Mouse (Mus musculus): ENCODE measurements around the gene Sirpa. TPM values are rescaled to one million over a fixed set of nuclear protein-coding genes. Genes with fewer than 3 reads are reported as not detected.

Sirpa gene
- polyA plus RNA-seq, 1 experiment from 2014 or later, result 13.2 TPM

DNA sequence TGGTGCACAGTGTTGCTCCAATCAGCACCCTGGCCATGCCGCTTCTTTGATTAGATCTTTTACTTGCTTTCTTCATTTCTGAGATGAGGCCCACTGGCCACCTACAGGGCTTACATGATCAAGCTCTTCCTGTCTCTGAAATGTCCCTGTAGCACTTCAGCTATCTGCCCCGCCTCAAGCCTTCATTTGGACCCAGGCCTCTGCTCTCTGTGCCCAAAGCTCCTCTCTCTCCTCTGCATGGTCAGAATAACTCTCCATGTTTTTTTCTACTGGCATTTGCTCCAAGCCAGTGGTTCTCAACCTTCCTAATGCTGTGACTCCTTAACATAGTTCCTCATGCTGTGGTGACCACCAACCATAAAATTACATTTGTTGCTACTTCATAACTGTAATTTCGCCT is 87.6 kb downstream of the Sirpa start:
- ATAC-seq (ENCODE audit: low FRiP score, low TSS enrichment) (no peak), DNase-seq (ENCODE audit: low spot score) (no peak)
- H3K4me2 ChIP-seq (replicated peaks; ENCODE audit: low read depth), result no peak overlapping the region
- no peak overlapping the region for H3K9ac ChIP-seq (ENCODE audit: low read length)
- no peak overlapping the region for H3K4me3 ChIP-seq (ENCODE audit: low read depth, low read length)
- TF ChIP-seq EP300 (optimal IDR thresholded peaks at IDR 0.05), result no peak
- TF ChIP-seq CTCF (IDR thresholded peaks at IDR 0.05; ENCODE audit: low read depth), result no peak
- H3K9me3 ChIP-seq (ENCODE audit: control insufficient read depth, low read length), result no peaks in the 10 kb centered on the region
- H3K4me1 ChIP-seq (replicated peaks; ENCODE audit: control insufficient read depth, insufficient read depth), result no peaks in the 10 kb centered on the region
- H3K27me3 ChIP-seq (ENCODE audit: control insufficient read depth, insufficient read depth, low read length), result no peaks in the 10 kb centered on the region
- 80% methylated on average over 3 of the region's 3 CpGs for WGBS
- no peaks in the 10 kb centered on the region for H3K36me3 ChIP-seq (ENCODE audit: control insufficient read depth, insufficient read depth, low read length)
- no peak overlapping the region for H3K27ac ChIP-seq (replicated peaks)

Other genes with a start within 250 kb of the Sirpa start
- gene Il1b, start 221.7 kb upstream of the Sirpa start, polyA plus RNA-seq (2015; fragmentation: Nextera tagmentation; extraction: Ambion mirVana), result 0.22 and 0.61 TPM in 2 replicates
- 0.05 TPM in 1 of 2 replicates, not detected in the other for gene F830045P16Rik, start 56.2 kb upstream of the Sirpa start, polyA plus RNA-seq (2015; fragmentation: Nextera tagmentation; extraction: Ambion mirVana)
- 0.08 and 0.11 TPM in 2 replicates for gene Pdyn, start 107.0 kb downstream of the Sirpa start, polyA plus RNA-seq (2015; fragmentation: Nextera tagmentation; extraction: Ambion mirVana)
- gene Stk35, start 207.7 kb downstream of the Sirpa start, polyA plus RNA-seq (2015; fragmentation: Nextera tagmentation; extraction: Ambion mirVana), result 5.7 and 5.8 TPM in 2 replicates